Mouse (Mus musculus) cerebellum, adult 11-12 months (tissue): ENCODE data around the gene Dmrtc1c2.
"Not testable (repeated sequence)": the region's sequence is repeated elsewhere in the genome, so short reads cannot be mapped to it uniquely, and the experiment has no call there.

ENCODE experiments used
- DNase-seq: peaks from one replicate; pipeline ENCODE4 v3.0.0; 2022

Gene Dmrtc1c2

DNA sequence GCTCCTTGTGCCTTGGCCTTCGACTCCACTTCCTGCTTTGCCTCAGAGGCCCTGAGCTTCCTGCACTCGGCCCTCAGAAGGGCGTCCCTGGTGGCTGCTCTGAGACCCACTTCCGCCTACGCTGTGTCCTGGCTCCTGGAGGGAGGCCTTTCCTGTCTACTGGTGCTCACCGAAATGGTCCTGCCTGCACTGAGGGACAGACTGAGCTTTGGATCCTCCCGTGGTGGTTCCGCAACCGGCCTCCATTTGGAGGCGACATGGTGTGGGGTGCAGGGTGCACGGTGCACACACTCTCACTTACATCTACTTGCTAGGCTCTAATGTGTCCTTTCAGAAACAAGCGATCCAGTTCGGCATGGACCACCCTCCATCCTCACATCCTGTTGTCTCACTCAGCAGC, at the start of gene Dmrtc1c2:
Dmrtc1c2 (minus strand) TSS at position 101 of the 400 bp plus-strand sequence.
- not testable (repeated sequence) for DNase-seq

GRCm38 (mm10) chrX:102867871-102868270, 13.5 kb upstream of the Dmrtc1c2 start, which contains the start of gene 1700031F05Rik:
Gene 1700031F05Rik (minus strand): TSS chrX:102867971.
- DNase-seq = no peak

- no peak for DNase-seq
Observed at GRCm38 (mm10) chrX:102812311-102812710, 42.1 kb downstream of the Dmrtc1c2 start.

DNA sequence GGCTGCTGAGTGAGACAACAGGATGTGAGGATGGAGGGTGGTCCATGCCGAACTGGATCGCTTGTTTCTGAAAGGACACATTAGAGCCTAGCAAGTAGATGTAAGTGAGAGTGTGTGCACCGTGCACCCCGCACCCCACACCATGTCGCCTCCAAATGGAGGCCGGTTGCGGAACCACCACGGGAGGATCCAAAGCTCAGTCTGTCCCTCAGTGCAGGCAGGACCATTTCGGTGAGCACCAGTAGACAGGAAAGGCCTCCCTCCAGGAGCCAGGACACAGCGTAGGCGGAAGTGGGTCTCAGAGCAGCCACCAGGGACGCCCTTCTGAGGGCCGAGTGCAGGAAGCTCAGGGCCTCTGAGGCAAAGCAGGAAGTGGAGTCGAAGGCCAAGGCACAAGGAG, 51.8 kb downstream of the Dmrtc1c2 start, which contains the start of gene Dmrtc1c1:
Dmrtc1c1 (plus strand) TSS at position 301 of the 400 bp plus-strand sequence.
- not testable (repeated sequence) for DNase-seq
